Mouse (Mus musculus): ENCODE results near the gene Asb17. TPM values are rescaled to one million over a fixed set of nuclear protein-coding genes. Genes with fewer than 3 reads are reported as not detected.

Asb17 gene
- polyA plus RNA-seq, 2 experiments from 2014 or later = not detected

- ATAC-seq = no peak
Measured at GRCm38 (mm10) chr3:153897216-153897615, 53.2 kb downstream of the Asb17 start.

- ATAC-seq = no peak
Measured at GRCm38 (mm10) chr3:153901904-153902303, 57.9 kb downstream of the Asb17 start.

- no peak for ATAC-seq
Measured at GRCm38 (mm10) chr3:153902595-153902994, 58.6 kb downstream of the Asb17 start.

- ATAC-seq = no peak
Measured at GRCm38 (mm10) chr3:153904586-153904985, 60.6 kb downstream of the Asb17 start.

Other genes starting within 250 kb of the Asb17 start
- 10 to 100 TPM; 44.8 to 46.3 TPM for gene St6galnac3, start 119.0 kb upstream of the Asb17 start, polyA plus RNA-seq (2017; shearing (Covaris generic))
- not detected for gene Msh4, start 61.9 kb downstream of the Asb17 start, polyA plus RNA-seq (2017; shearing (Covaris generic))
- gene Rabggtb, start 68.8 kb downstream of the Asb17 start, polyA plus RNA-seq (2017; shearing (Covaris generic)) = 10 to 100 TPM; 40.3 to 48.1 TPM
- gene Acadm, start 100.4 kb downstream of the Asb17 start, polyA plus RNA-seq (2017; shearing (Covaris generic)) = 10 to 100 TPM; 38.4 to 40.9 TPM
- gene Slc44a5, start 129.2 kb downstream of the Asb17 start, polyA plus RNA-seq (2017; shearing (Covaris generic)) = under 1 TPM in 1 of 2 experiments, not detected in 1; 0.24 TPM